Mouse (Mus musculus): Measurements from ENCODE around the gene Atp8a2. TPM values are rescaled to one million over a fixed set of nuclear protein-coding genes. Genes with fewer than 3 reads are reported as not detected.

Atp8a2 gene
- total and polyA plus RNA-seq, 2 experiments from 2014 or later: 43.0 to 81.7 TPM

DNA sequence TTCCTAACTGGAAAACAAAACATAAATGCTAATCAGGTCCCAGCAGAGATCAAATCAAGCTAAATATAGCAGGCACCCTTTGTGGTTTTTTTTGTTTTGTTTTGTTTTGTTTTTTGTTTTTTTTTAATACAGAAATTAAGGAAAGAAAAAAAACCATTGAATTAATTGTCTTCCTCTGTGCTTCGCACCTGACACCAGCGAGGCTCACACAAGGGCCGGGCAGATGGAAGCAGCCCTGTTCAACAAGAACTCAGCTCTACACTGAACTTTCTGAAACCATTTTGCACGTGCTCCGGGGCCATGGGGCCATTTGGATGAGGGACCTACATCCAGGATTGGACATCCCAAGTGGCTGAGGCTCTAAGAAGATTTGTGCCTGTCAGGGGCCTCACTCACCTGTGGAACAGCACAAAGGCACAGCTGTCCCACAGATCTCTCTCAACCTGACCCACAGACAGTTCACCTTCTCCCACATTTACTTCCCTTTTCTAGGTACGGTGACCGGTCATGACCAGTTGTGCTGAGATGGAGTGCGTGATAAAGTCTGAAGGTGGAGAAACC lies 459.2 kb downstream of the Atp8a2 start:
- DNase-seq (ENCODE audit: low spot score): no peak
- no peak overlapping the region for H3K27ac ChIP-seq (ENCODE audit: low read depth, low read length)
- 0 out of 2 replicates have a peak, but pooled peaks cover 5% of the 10 kb centered on the region for H3K4me1 ChIP-seq (ENCODE audit: insufficient read depth, low read length)
- WGBS: 53% methylated on average over 8 of the region's 8 CpGs
- TF ChIP-seq CTCF (IDR thresholded peaks at IDR 0.05): no peak
- no peak overlapping the region for H3K9ac ChIP-seq (replicated peaks; ENCODE audit: low read length, poor library complexity, severe bottlenecking)
- H3K27me3 ChIP-seq (ENCODE audit: insufficient read depth, low read length): no peaks in the 10 kb centered on the region
- no peaks in the 10 kb centered on the region for H3K9me3 ChIP-seq (ENCODE audit: low read length)
- ATAC-seq (ENCODE audit: low FRiP score): no peak
- H3K4me2 ChIP-seq (ENCODE audit: low read depth, low read length, poor library complexity, severe bottlenecking): no peak overlapping the region
- no peaks in the 10 kb centered on the region for H3K36me3 ChIP-seq (ENCODE audit: insufficient read depth, low read length)
- no peak overlapping the region for H3K4me3 ChIP-seq (ENCODE audit: low read depth, low read length)

DNA sequence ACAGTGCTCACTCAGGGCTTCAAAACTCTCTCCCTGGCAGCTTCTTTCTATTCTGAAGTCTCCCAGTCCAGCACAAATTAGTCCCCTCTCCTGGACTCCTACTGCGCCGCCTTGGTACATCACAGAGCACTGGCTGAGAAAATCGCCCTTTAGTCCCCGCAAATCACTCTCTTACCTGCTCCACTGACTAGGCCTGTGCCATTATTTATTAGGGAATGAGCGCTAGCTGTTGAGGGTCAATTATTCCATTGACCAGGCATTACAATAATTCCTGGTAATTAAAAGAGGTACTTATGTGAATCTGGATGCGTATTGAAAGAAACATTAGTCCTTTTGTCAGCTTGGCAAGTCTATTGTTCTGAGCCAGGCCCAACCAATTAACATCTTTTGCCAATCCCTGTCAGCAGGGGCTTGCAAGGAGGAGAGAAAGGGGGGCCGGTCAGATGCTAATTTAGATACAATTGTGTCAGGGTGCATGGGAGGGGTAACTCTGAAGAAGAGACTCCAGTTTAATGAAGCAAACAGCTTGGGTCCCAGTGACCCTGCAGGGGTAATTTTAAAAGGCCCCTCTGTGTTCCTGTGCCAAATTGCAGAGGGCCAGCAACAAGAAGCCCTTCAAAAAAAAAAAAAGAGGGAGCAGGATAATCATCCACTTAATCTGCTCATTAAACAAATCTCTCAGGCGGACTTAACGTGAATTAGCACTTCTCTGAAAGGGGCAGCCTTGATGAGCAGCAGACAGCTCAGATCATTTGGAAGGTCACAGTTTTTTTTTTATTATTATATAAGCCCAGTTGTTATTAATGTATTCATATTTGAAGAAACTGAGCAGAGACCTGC lies 459.9 kb downstream of the Atp8a2 start:
- Histone ChIP-seq H3K4me1 (ENCODE audit: insufficient read depth, low read length) (0 out of 2 replicates have a peak, but pooled peaks cover 5% of the 10 kb centered on the region), H3K27ac (ENCODE audit: low read depth, low read length) (no peak overlapping the region), H3K27me3 (ENCODE audit: insufficient read depth, low read length) (no peaks in the 10 kb centered on the region), H3K9ac (replicated peaks; ENCODE audit: low read length, poor library complexity, severe bottlenecking) (0 out of 2 replicates have a peak overlapping the region, but pooled peaks have one; percentile 8), H3K4me2 (ENCODE audit: low read depth, low read length, poor library complexity, severe bottlenecking) (no peak overlapping the region), H3K9me3 (ENCODE audit: low read length) (no peaks in the 10 kb centered on the region), H3K4me3 (ENCODE audit: low read depth, low read length) (no peak overlapping the region), H3K36me3 (ENCODE audit: insufficient read depth, low read length) (no peaks in the 10 kb centered on the region)
- WGBS: 29% methylated on average over 9 of the region's 9 CpGs
- ATAC-seq (ENCODE audit: low FRiP score) (peak; percentile 49; the same call in 1 of the 2 replicates), DNase-seq (ENCODE audit: low spot score) (peak; percentile 78)
- no peak for TF ChIP-seq CTCF (IDR thresholded peaks at IDR 0.05)

DNA sequence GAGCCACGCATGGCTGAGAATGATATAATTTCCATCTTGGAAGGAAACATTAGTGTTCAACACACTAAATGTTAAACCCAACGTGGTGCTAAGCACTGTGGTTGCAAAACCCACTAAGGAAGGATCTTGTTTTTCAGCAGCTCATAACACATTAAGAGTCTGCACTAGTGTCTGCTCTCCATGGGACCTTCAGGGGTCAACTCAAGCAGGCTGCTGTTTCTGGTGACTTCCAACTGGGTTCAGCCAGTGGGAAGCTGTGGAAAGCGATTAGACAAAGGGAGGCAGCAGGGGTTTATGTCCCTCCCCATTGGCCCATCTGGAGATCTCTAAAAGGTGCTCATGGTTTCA lies 467.0 kb downstream of the Atp8a2 start:
- no peak overlapping the region for H3K27ac ChIP-seq (ENCODE audit: low read depth, low read length)
- H3K36me3 ChIP-seq (ENCODE audit: insufficient read depth, low read length): no peaks in the 10 kb centered on the region
- no peak overlapping the region for H3K9ac ChIP-seq (replicated peaks; ENCODE audit: low read length, poor library complexity, severe bottlenecking)
- ATAC-seq (ENCODE audit: low FRiP score) (no peak), DNase-seq (ENCODE audit: low spot score) (no peak)
- H3K4me3 ChIP-seq (ENCODE audit: low read depth, low read length): no peak overlapping the region
- H3K4me1 ChIP-seq (ENCODE audit: insufficient read depth, low read length): no peaks in the 10 kb centered on the region
- H3K4me2 ChIP-seq (ENCODE audit: low read depth, low read length, poor library complexity, severe bottlenecking): no peak overlapping the region
- TF ChIP-seq CTCF (IDR thresholded peaks at IDR 0.05): no peak
- WGBS: 57% methylated on average over 3 of the region's 3 CpGs
- H3K9me3 ChIP-seq (ENCODE audit: low read length): no peaks in the 10 kb centered on the region
- no peaks in the 10 kb centered on the region for H3K27me3 ChIP-seq (ENCODE audit: insufficient read depth, low read length)

DNA sequence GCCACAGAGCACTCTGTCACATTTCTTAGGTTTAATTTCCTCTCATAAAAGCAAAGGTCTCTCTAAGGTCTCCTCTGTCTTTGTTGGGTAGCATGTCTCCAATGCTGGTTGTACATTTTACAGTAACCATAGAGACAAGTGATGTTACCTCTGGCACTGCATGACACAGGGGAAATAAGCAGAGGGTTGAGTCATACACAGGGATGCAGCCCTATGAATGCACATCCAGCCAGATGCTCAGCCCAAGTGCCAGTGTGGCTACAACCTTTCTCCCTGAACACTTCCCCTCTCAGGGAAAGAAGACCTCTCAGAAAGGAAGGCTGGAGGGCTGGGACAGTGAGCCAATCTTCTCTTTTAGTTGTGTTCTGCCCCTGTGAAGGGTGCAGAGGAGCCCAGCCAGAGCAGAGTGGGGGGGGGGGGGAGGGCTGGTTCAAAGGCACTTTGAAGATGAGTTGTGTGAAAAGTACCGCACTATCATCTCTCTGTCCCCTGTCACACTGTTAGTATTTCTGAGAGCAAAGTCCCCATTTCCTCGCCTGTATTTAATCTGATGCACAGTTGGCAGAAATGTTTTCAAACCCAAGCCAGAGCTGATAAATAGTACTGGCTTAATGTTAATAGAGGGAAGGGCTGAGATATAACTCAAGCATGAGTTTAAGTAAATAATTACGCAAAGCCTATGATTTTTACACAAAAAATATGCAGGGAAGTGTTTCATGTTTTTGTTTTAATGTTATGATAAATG lies 467.5 kb downstream of the Atp8a2 start:
- DNase-seq (ENCODE audit: low spot score) (no peak), ATAC-seq (ENCODE audit: low FRiP score) (no peak)
- no peak overlapping the region for H3K4me3 ChIP-seq (ENCODE audit: low read depth, low read length)
- no peaks in the 10 kb centered on the region for H3K9me3 ChIP-seq (ENCODE audit: low read length)
- no peaks in the 10 kb centered on the region for H3K27me3 ChIP-seq (ENCODE audit: insufficient read depth, low read length)
- 65% methylated on average over 3 of the region's 3 CpGs for WGBS
- H3K4me2 ChIP-seq (ENCODE audit: low read depth, low read length, poor library complexity, severe bottlenecking): no peak overlapping the region
- no peaks in the 10 kb centered on the region for H3K36me3 ChIP-seq (ENCODE audit: insufficient read depth, low read length)
- 0 out of 2 replicates have a peak overlapping the region, but pooled peaks have one; percentile 6 for H3K27ac ChIP-seq (ENCODE audit: low read depth, low read length)
- H3K9ac ChIP-seq (replicated peaks; ENCODE audit: low read length, poor library complexity, severe bottlenecking): no peak overlapping the region
- no peaks in the 10 kb centered on the region for H3K4me1 ChIP-seq (ENCODE audit: insufficient read depth, low read length)
- TF ChIP-seq CTCF (IDR thresholded peaks at IDR 0.05): no peak

DNA sequence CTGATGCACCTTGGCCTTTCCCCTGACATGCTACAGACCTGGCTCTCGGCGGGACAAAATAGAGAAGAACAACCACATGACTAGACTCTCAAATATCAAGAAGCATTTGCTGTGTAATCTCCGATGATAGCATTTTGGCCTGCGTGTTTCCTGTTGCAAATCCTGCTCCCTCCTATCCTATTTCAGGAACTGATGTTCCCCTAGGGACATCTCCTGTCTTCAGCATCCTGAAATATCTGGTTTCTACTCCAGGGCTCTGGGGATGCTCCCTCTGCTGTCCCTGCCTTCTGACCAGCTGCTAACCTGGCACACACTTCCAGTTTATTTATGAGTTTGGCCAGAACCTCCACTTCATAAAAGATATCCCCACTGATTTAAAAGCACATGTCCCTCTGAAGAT lies 470.0 kb downstream of the Atp8a2 start:
- Histone ChIP-seq H3K4me3 (ENCODE audit: low read depth, low read length) (no peak overlapping the region), H3K9me3 (ENCODE audit: low read length) (no peaks in the 10 kb centered on the region), H3K9ac (replicated peaks; ENCODE audit: low read length, poor library complexity, severe bottlenecking) (no peak overlapping the region), H3K4me1 (ENCODE audit: insufficient read depth, low read length) (no peaks in the 10 kb centered on the region), H3K36me3 (ENCODE audit: insufficient read depth, low read length) (no peaks in the 10 kb centered on the region), H3K4me2 (ENCODE audit: low read depth, low read length, poor library complexity, severe bottlenecking) (no peak overlapping the region), H3K27me3 (ENCODE audit: insufficient read depth, low read length) (no peaks in the 10 kb centered on the region), H3K27ac (ENCODE audit: low read depth, low read length) (no peak overlapping the region)
- TF ChIP-seq CTCF (IDR thresholded peaks at IDR 0.05): no peak
- ATAC-seq (ENCODE audit: low FRiP score): no peak
- WGBS: 90% methylated on average over 4 of the region's 4 CpGs
- DNase-seq (ENCODE audit: low spot score): no peak
